Mouse (Mus musculus) stomach, embryonic 16.5 days (tissue): ENCODE measurements around the gene Tas1r3. TPM values are rescaled to one million over a fixed set of nuclear protein-coding genes. Genes with fewer than 3 reads are reported as not detected.

Experiments used
- ATAC-seq: fragments of 200-750 bp; cut with Nextera tagmentation; 2 replicates; pipeline ENCODE4 v1.8.0; 2017; ENCODE audit warnings: moderate number of reproducible peaks, moderate TSS enrichment; ENCODE audit not compliant: insufficient read depth, low FRiP score
- H3K27ac ChIP-seq: fragments of 300-500 bp; sonication (generic); 2 replicates; pipeline ENCODE4 v1.5.1; 2014; ENCODE audit warnings: low read length
- H3K27me3 ChIP-seq: fragments of 300-500 bp; sonication (generic); 2 replicates; pipeline ENCODE4 v1.6.1; 2014; ENCODE audit warnings: low read length, control low read depth, mixed read lengths; ENCODE audit not compliant: control insufficient read depth, insufficient read depth
- H3K36me3 ChIP-seq: fragments of 300-500 bp; sonication (generic); 2 replicates; pipeline ENCODE4 v1.6.1; 2014; ENCODE audit warnings: low read length; ENCODE audit not compliant: control insufficient read depth, insufficient read depth
- H3K4me1 ChIP-seq: fragments of 300-500 bp; sonication (generic); 2 replicates; pipeline ENCODE4 v1.6.1; 2014; ENCODE audit warnings: low read length, control low read depth, mixed read lengths; ENCODE audit not compliant: control insufficient read depth, insufficient read depth
- H3K4me2 ChIP-seq: fragments of 300-500 bp; sonication (generic); 2 replicates; pipeline ENCODE4 v1.6.1; 2014; ENCODE audit warnings: low read depth, low read length, mixed read lengths
- H3K4me3 ChIP-seq: fragments of 300-500 bp; sonication (generic); replicated peaks from 2 replicates; pipeline ENCODE4 v1.5.1; 2014; ENCODE audit warnings: mild to moderate bottlenecking, low read length
- H3K9ac ChIP-seq: fragments of 300-500 bp; sonication (generic); 2 replicates; pipeline ENCODE4 v1.6.1; 2014; ENCODE audit warnings: low read length
- H3K9me3 ChIP-seq: fragments of 300-500 bp; sonication (generic); replicated peaks from 2 replicates; pipeline ENCODE4 v1.6.1; 2016; ENCODE audit warnings: low read length, control low read depth; ENCODE audit not compliant: control insufficient read depth
- WGBS: fragments of 180-500 bp; shearing (Covaris S2); extraction: QIAGEN DNeasy Blood & Tissue Kit; methylation state at CpG from one replicate; pipeline ENCODE4 v1.1.7; 2014; 5-methylcytosine and 5-hydroxymethylcytosine counted together
- polyA plus RNA-seq: library from polyadenylated mRNA; unstranded; fragments of >200 nt; fragmentation: Nextera tagmentation; extraction: Ambion mirVana; gene quantifications from 2 replicates; pipeline ENCODE4 v1.2.1, GENCODE M21; 2015

The Tas1r3 gene
- polyA plus RNA-seq, 1 experiment from 2014 or later = 0.35 TPM

- Histone ChIP-seq H3K27me3 (no peaks in the 10 kb centered on the region), H3K4me3 (peak overlapping the region; percentile 69), H3K9ac (peak overlapping the region; percentile 80), H3K4me2 (peak overlapping the region; percentile 93), H3K36me3 (no peaks in the 10 kb centered on the region; the same call in none of the 2 replicates), H3K9me3 (no peaks in the 10 kb centered on the region), H3K27ac (peak overlapping the region; percentile 97), H3K4me1 (peaks cover 33% of the 10 kb centered on the region)
- 12% methylated on average over 8 of the region's 8 CpGs for WGBS
- ATAC-seq = no peak
Observed at GRCm38 (mm10) chr4:155840076-155841002, 22.8 kb downstream of the Tas1r3 start.

GRCm38 (mm10) chr4:155839483-155839910 lies 23.7 kb downstream of the Tas1r3 start, which contains the start of gene Mxra8:
Mxra8 (plus strand) TSS chr4:155839680.
- Histone ChIP-seq H3K4me3 (peak within 1 kb of the TSS; percentile 69), H3K9ac (peak within 1 kb of the TSS; percentile 80), H3K27ac (peak within 1 kb of the TSS; percentile 97), H3K9me3 (no peaks in the 10 kb centered on the region), H3K4me2 (peak within 1 kb of the TSS; percentile 93), H3K27me3 (no peaks in the 10 kb centered on the region), H3K36me3 (no peaks in the 10 kb centered on the region; the same call in none of the 2 replicates), H3K4me1 (peaks cover 33% of the 10 kb centered on the region)
- WGBS = 6% methylated on average over 16 of the region's 16 CpGs
- peak; percentile 91 for ATAC-seq

- peak overlapping the region; percentile 93 for H3K4me2 ChIP-seq
- H3K36me3 ChIP-seq = no peaks in the 10 kb centered on the region; the same call in 1 of the 2 replicates
- H3K9me3 ChIP-seq = no peaks in the 10 kb centered on the region
- peak overlapping the region; percentile 48 for H3K9ac ChIP-seq
- peak overlapping the region; percentile 97 for H3K27ac ChIP-seq
- H3K4me3 ChIP-seq = no peak overlapping the region
- 38% methylated on average over 8 of the region's 8 CpGs for WGBS
- H3K27me3 ChIP-seq = no peaks in the 10 kb centered on the region
- H3K4me1 ChIP-seq = peaks cover 36% of the 10 kb centered on the region
- peak; percentile 19 for ATAC-seq
Observed at GRCm38 (mm10) chr4:155838187-155839153, 24.7 kb downstream of the Tas1r3 start.

GRCm38 (mm10) chr4:155837404-155838010 lies 25.7 kb downstream of the Tas1r3 start:
- H3K27ac ChIP-seq = peak overlapping the region; percentile 97
- 59% methylated on average over 11 of the region's 11 CpGs for WGBS

GRCm38 (mm10) chr4:155833836-155834235 lies 29.3 kb downstream of the Tas1r3 start:
- Histone ChIP-seq H3K4me3 (no peak overlapping the region), H3K4me2 (no peak overlapping the region), H3K27me3 (no peaks in the 10 kb centered on the region), H3K9me3 (no peaks in the 10 kb centered on the region), H3K4me1 (peaks cover 35% of the 10 kb centered on the region), H3K9ac (no peak overlapping the region), H3K36me3 (0 out of 2 replicates have a peak, but pooled peaks cover 3% of the 10 kb centered on the region), H3K27ac (peak overlapping the region; percentile 51)
- 20% methylated on average over 2 of the region's 2 CpGs for WGBS
- ATAC-seq = peak; percentile 30; the same call in 1 of the 2 replicates

More at GRCm38 (mm10) chr4:155837404-155838010, 25.7 kb downstream of the Tas1r3 start:
- Histone ChIP-seq H3K36me3 (peaks cover 3% of the 10 kb centered on the region; the same call in 1 of the 2 replicates), H3K4me1 (peaks cover 45% of the 10 kb centered on the region), H3K4me3 (no peak overlapping the region), H3K9ac (peak overlapping the region; percentile 6; the same call in 1 of the 2 replicates), H3K27me3 (no peaks in the 10 kb centered on the region), H3K9me3 (no peaks in the 10 kb centered on the region), H3K4me2 (peak overlapping the region; percentile 7)
- no peak for ATAC-seq

- H3K4me1 ChIP-seq = peaks cover 30% of the 10 kb centered on the region
- WGBS = 74% methylated on average over 4 of the region's 4 CpGs
- 0 out of 2 replicates have a peak, but pooled peaks cover 3% of the 10 kb centered on the region for H3K36me3 ChIP-seq
- no peak for ATAC-seq
- no peak overlapping the region for H3K9ac ChIP-seq
- no peaks in the 10 kb centered on the region for H3K27me3 ChIP-seq
- H3K4me2 ChIP-seq = no peak overlapping the region
- no peaks in the 10 kb centered on the region for H3K9me3 ChIP-seq
- H3K4me3 ChIP-seq = no peak overlapping the region
- no peak overlapping the region for H3K27ac ChIP-seq
Observed at GRCm38 (mm10) chr4:155833234-155833633, 29.9 kb downstream of the Tas1r3 start.

GRCm38 (mm10) chr4:155832321-155832720 lies 30.8 kb downstream of the Tas1r3 start:
- H3K9ac ChIP-seq = peak overlapping the region; percentile 93
- WGBS = 51% methylated on average over 10 of the region's 10 CpGs
- peak overlapping the region; percentile 88 for H3K4me3 ChIP-seq
- H3K36me3 ChIP-seq = 0 out of 2 replicates have a peak, but pooled peaks cover 8% of the 10 kb centered on the region
- H3K4me2 ChIP-seq = peak overlapping the region; percentile 98
- H3K4me1 ChIP-seq = peaks cover 21% of the 10 kb centered on the region
- no peaks in the 10 kb centered on the region for H3K27me3 ChIP-seq
- ATAC-seq = no peak
- peak overlapping the region; percentile 96 for H3K27ac ChIP-seq
- no peaks in the 10 kb centered on the region for H3K9me3 ChIP-seq

- Histone ChIP-seq H3K27ac (peak overlapping the region; percentile 96), H3K9me3 (no peaks in the 10 kb centered on the region), H3K4me1 (peaks cover 21% of the 10 kb centered on the region), H3K4me3 (peak overlapping the region; percentile 88), H3K4me2 (peak overlapping the region; percentile 98), H3K36me3 (0 out of 2 replicates have a peak, but pooled peaks cover 8% of the 10 kb centered on the region), H3K9ac (peak overlapping the region; percentile 93), H3K27me3 (no peaks in the 10 kb centered on the region)
- under 1% methylated on average over 25 of the region's 25 CpGs for WGBS
- peak; percentile 1 for ATAC-seq
Observed at GRCm38 (mm10) chr4:155831831-155832230, 31.3 kb downstream of the Tas1r3 start.
